Mouse (Mus musculus): ENCODE results near the gene Hapln4. TPM values are rescaled to one million over a fixed set of nuclear protein-coding genes. Genes with fewer than 3 reads are reported as not detected.
A peak's percentile ranks its signal among the peaks of the same experiment; 100 is the strongest.

Gene Hapln4
- polyA plus RNA-seq, 1 experiment from 2014 or later = 0.89 TPM

GRCm38 (mm10) chr8:70071836-70072440 lies 11.3 kb upstream of the Hapln4 start:
- Histone ChIP-seq H3K4me3 (ENCODE audit: low read depth, low read length) (no peak overlapping the region), H3K9me3 (replicated peaks; ENCODE audit: control insufficient read depth, low read length, poor library complexity, severe bottlenecking) (no peaks in the 10 kb centered on the region), H3K27ac (ENCODE audit: low read length) (no peak overlapping the region), H3K36me3 (ENCODE audit: control insufficient read depth, insufficient read depth, low read length) (peaks cover 39% of the 10 kb centered on the region), H3K27me3 (ENCODE audit: control insufficient read depth, insufficient read depth, low read depth, low read length) (no peaks in the 10 kb centered on the region), H3K9ac (ENCODE audit: low read depth, low read length) (no peak overlapping the region), H3K4me1 (ENCODE audit: control insufficient read depth, insufficient read depth, low read length) (0 out of 2 replicates have a peak, but pooled peaks cover 2% of the 10 kb centered on the region), H3K4me2 (ENCODE audit: low read length) (no peak overlapping the region)
- no peak for ATAC-seq
- 90% methylated on average over 2 of the region's 2 CpGs for WGBS

GRCm38 (mm10) chr8:70072441-70073069 lies 10.7 kb upstream of the Hapln4 start, which contains the start of gene Tm6sf2:
Gene Tm6sf2 (plus strand): TSS chr8:70072924.
- H3K9me3 ChIP-seq (replicated peaks; ENCODE audit: control insufficient read depth, low read length, poor library complexity, severe bottlenecking) = no peaks in the 10 kb centered on the region
- 12% methylated on average over 19 of the region's 27 CpGs for WGBS
- H3K27me3 ChIP-seq (ENCODE audit: control insufficient read depth, insufficient read depth, low read depth, low read length) = no peaks in the 10 kb centered on the region
- peaks cover 38% of the 10 kb centered on the region for H3K36me3 ChIP-seq (ENCODE audit: control insufficient read depth, insufficient read depth, low read length)
- peak; percentile 56 for ATAC-seq
- peak within 1 kb of the TSS; percentile 9; the same call in 1 of the 2 replicates for H3K4me2 ChIP-seq (ENCODE audit: low read length)
- H3K9ac ChIP-seq (ENCODE audit: low read depth, low read length) = no peak within 1 kb of the TSS
- 0 out of 2 replicates have a peak, but pooled peaks cover 2% of the 10 kb centered on the region for H3K4me1 ChIP-seq (ENCODE audit: control insufficient read depth, insufficient read depth, low read length)
- no peak within 1 kb of the TSS for H3K27ac ChIP-seq (ENCODE audit: low read length)
- no peak within 1 kb of the TSS for H3K4me3 ChIP-seq (ENCODE audit: low read depth, low read length)

- Histone ChIP-seq H3K9me3 (replicated peaks; ENCODE audit: control insufficient read depth, low read length, poor library complexity, severe bottlenecking) (no peaks in the 10 kb centered on the region), H3K4me1 (ENCODE audit: control insufficient read depth, insufficient read depth, low read length) (0 out of 2 replicates have a peak, but pooled peaks cover 2% of the 10 kb centered on the region), H3K4me3 (ENCODE audit: low read depth, low read length) (no peak overlapping the region), H3K36me3 (ENCODE audit: control insufficient read depth, insufficient read depth, low read length) (peaks cover 33% of the 10 kb centered on the region), H3K27me3 (ENCODE audit: control insufficient read depth, insufficient read depth, low read depth, low read length) (no peaks in the 10 kb centered on the region), H3K9ac (ENCODE audit: low read depth, low read length) (no peak overlapping the region), H3K4me2 (ENCODE audit: low read length) (no peak overlapping the region), H3K27ac (ENCODE audit: low read length) (no peak overlapping the region)
- WGBS = 62% methylated on average over 8 of the region's 8 CpGs
- no peak for ATAC-seq
These were observed 10.1 kb upstream of the Hapln4 start for GRCm38 (mm10) chr8:70073120-70073519.

- no peak overlapping the region for H3K4me2 ChIP-seq (ENCODE audit: low read length)
- H3K4me1 ChIP-seq (ENCODE audit: control insufficient read depth, insufficient read depth, low read length) = 0 out of 2 replicates have a peak, but pooled peaks cover 2% of the 10 kb centered on the region
- WGBS = 88% methylated on average over 1 of the region's 1 CpGs
- no peak overlapping the region for H3K27ac ChIP-seq (ENCODE audit: low read length)
- H3K27me3 ChIP-seq (ENCODE audit: control insufficient read depth, insufficient read depth, low read depth, low read length) = no peaks in the 10 kb centered on the region
- H3K9me3 ChIP-seq (replicated peaks; ENCODE audit: control insufficient read depth, low read length, poor library complexity, severe bottlenecking) = no peaks in the 10 kb centered on the region
- H3K9ac ChIP-seq (ENCODE audit: low read depth, low read length) = no peak overlapping the region
- H3K36me3 ChIP-seq (ENCODE audit: control insufficient read depth, insufficient read depth, low read length) = peaks cover 28% of the 10 kb centered on the region
- no peak for ATAC-seq
- H3K4me3 ChIP-seq (ENCODE audit: low read depth, low read length) = no peak overlapping the region
These were observed 9.6 kb upstream of the Hapln4 start for GRCm38 (mm10) chr8:70073682-70074081.

GRCm38 (mm10) chr8:70081976-70082375 lies 1.3 kb upstream of the Hapln4 start:
- no peaks in the 10 kb centered on the region for H3K36me3 ChIP-seq (ENCODE audit: control insufficient read depth, insufficient read depth, low read length)
- H3K27ac ChIP-seq (ENCODE audit: low read length) = no peak overlapping the region
- WGBS = 77% methylated on average over 2 of the region's 2 CpGs
- H3K9me3 ChIP-seq (replicated peaks; ENCODE audit: control insufficient read depth, low read length, poor library complexity, severe bottlenecking) = no peaks in the 10 kb centered on the region
- no peak overlapping the region for H3K9ac ChIP-seq (ENCODE audit: low read depth, low read length)
- no peak overlapping the region for H3K4me3 ChIP-seq (ENCODE audit: low read depth, low read length)
- H3K4me2 ChIP-seq (ENCODE audit: low read length) = no peak overlapping the region
- ATAC-seq = no peak
- peaks cover 15% of the 10 kb centered on the region for H3K4me1 ChIP-seq (ENCODE audit: control insufficient read depth, insufficient read depth, low read length)
- peaks cover 30% of the 10 kb centered on the region for H3K27me3 ChIP-seq (ENCODE audit: control insufficient read depth, insufficient read depth, low read depth, low read length)

GRCm38 (mm10) chr8:70084191-70085065 lies 1.2 kb downstream of the Hapln4 start:
- peak overlapping the region; percentile 51 for H3K9ac ChIP-seq (ENCODE audit: low read depth, low read length)
- no peaks in the 10 kb centered on the region for H3K9me3 ChIP-seq (replicated peaks; ENCODE audit: control insufficient read depth, low read length, poor library complexity, severe bottlenecking)
- 1% methylated on average over 70 of the region's 71 CpGs for WGBS
- peaks cover 41% of the 10 kb centered on the region for H3K27me3 ChIP-seq (ENCODE audit: control insufficient read depth, insufficient read depth, low read depth, low read length)
- peak overlapping the region; percentile 44 for H3K4me3 ChIP-seq (ENCODE audit: low read depth, low read length)
- H3K4me2 ChIP-seq (ENCODE audit: low read length) = peak overlapping the region; percentile 88
- H3K36me3 ChIP-seq (ENCODE audit: control insufficient read depth, insufficient read depth, low read length) = no peaks in the 10 kb centered on the region
- peaks cover 35% of the 10 kb centered on the region for H3K4me1 ChIP-seq (ENCODE audit: control insufficient read depth, insufficient read depth, low read length)
- no peak overlapping the region for H3K27ac ChIP-seq (ENCODE audit: low read length)
- ATAC-seq = peak; percentile 12; the same call in 1 of the 2 replicates

GRCm38 (mm10) chr8:70086151-70086550 lies 2.9 kb downstream of the Hapln4 start:
- no peak for ATAC-seq
- Histone ChIP-seq H3K4me3 (ENCODE audit: low read depth, low read length) (no peak overlapping the region), H3K27ac (ENCODE audit: low read length) (no peak overlapping the region), H3K9ac (ENCODE audit: low read depth, low read length) (no peak overlapping the region), H3K36me3 (ENCODE audit: control insufficient read depth, insufficient read depth, low read length) (no peaks in the 10 kb centered on the region), H3K9me3 (replicated peaks; ENCODE audit: control insufficient read depth, low read length, poor library complexity, severe bottlenecking) (no peaks in the 10 kb centered on the region), H3K4me1 (ENCODE audit: control insufficient read depth, insufficient read depth, low read length) (peaks cover 43% of the 10 kb centered on the region), H3K27me3 (ENCODE audit: control insufficient read depth, insufficient read depth, low read depth, low read length) (peaks cover 41% of the 10 kb centered on the region), H3K4me2 (ENCODE audit: low read length) (no peak overlapping the region)
- 54% methylated on average over 1 of the region's 1 CpGs for WGBS

- H3K9ac ChIP-seq (ENCODE audit: low read depth, low read length) = no peak overlapping the region
- ATAC-seq = no peak
- H3K36me3 ChIP-seq (ENCODE audit: control insufficient read depth, insufficient read depth, low read length) = no peaks in the 10 kb centered on the region
- H3K4me3 ChIP-seq (ENCODE audit: low read depth, low read length) = no peak overlapping the region
- no peaks in the 10 kb centered on the region for H3K9me3 ChIP-seq (replicated peaks; ENCODE audit: control insufficient read depth, low read length, poor library complexity, severe bottlenecking)
- H3K27ac ChIP-seq (ENCODE audit: low read length) = no peak overlapping the region
- H3K4me2 ChIP-seq (ENCODE audit: low read length) = no peak overlapping the region
- WGBS = 3% methylated on average over 7 of the region's 7 CpGs
- peaks cover 43% of the 10 kb centered on the region for H3K4me1 ChIP-seq (ENCODE audit: control insufficient read depth, insufficient read depth, low read length)
- peaks cover 41% of the 10 kb centered on the region for H3K27me3 ChIP-seq (ENCODE audit: control insufficient read depth, insufficient read depth, low read depth, low read length)
These were observed 4.0 kb downstream of the Hapln4 start for GRCm38 (mm10) chr8:70087237-70087636.

All from midbrain, embryonic 16.5 days (tissue).